Mouse (Mus musculus): Measurements from ENCODE around the gene Uvrag.
A peak's percentile ranks its signal among the peaks of the same experiment; 100 is the strongest.

DNA sequence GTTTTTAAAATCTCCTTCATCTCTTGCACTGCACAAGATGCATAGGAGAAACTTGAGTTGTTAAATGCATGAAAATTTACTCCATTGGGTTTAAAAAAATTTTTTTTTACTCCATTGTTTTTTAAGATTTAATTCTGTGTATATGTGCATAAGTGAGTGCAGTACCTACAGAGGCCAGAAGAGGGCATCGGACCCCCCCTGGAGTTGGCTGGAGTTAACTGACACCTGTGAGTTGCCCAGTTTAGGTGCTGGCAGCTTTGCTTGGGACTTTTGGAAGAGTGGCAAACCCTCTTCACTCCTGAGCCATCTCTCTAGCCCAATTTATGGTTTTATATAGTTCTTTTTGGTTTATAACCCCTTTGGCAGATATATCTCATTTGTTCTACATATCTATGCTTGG is 239.8 kb downstream of the Uvrag start:
- TF ChIP-seq CTCF (IDR thresholded peaks at IDR 0.05; ENCODE audit: low read depth, low read length): 0 out of 2 replicates have a peak, but pooled peaks have one; percentile 6
- no peak for TF ChIP-seq POLR2AphosphoS5 (IDR thresholded peaks at IDR 0.05; ENCODE audit: insufficient replicate concordance, low read depth, low read length)
- no peak for TF ChIP-seq TAL1 (conservative IDR thresholded peaks at IDR 0.05; ENCODE audit: low read depth, low read length)
- TF ChIP-seq GATA1 (IDR thresholded peaks at IDR 0.05; ENCODE audit: borderline replicate concordance, low read length): no peak

Measured in G1E (cell line).